Mouse (Mus musculus) gastrocnemius, postnatal 36 days (tissue): ENCODE measurements around the gene Pitpna. TPM values are rescaled to one million over a fixed set of nuclear protein-coding genes. Genes with fewer than 3 reads are reported as not detected.

ENCODE experiments used
- DNase-seq, 2 experiments: peaks; one replicate each; pipeline ENCODE4 v3.0.0; 2022
- intact Hi-C: fragments of 180-260 bp; cut with DNase I; formaldehyde crosslinking; loops from one replicate; pipeline ENCODE4 v1.15.1; 2025
- total RNA-seq, 2 experiments: library from RNA; stranded (reverse); gene quantifications; 2 replicates each; pipeline ENCODE4 v1.2.3; 2021

The Pitpna gene
- total RNA-seq, 2 experiments from 2014 or later, result 186 to 223 TPM

DNA sequence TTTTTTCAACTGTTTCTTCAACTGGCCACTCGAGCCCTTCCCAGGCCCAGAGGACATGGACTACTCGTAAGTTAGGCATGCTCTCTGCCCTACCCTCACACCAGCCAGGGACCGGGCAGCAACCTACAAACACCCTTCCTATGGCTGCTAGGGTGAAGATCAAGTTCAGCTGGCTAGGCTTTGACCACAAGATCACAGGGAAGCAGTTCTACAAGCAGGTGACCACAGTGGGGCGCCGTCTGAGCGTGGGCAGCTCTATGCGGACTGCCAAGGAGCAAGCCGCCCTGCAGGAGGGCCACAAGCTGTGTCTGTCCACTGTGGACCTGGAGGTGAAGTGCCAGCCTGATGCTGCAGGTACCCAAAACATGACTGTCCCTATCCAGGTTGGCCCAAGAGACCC is 25.1 kb upstream of the Pitpna start:
- intact Hi-C loops, result no loop called here
- no peak for DNase-seq

GRCm38 (mm10) chr11:75563851-75564548 is 23.9 kb upstream of the Pitpna start:
- intact Hi-C loops, result no loop called here
- DNase-seq, result peak; percentile 26 to 44

- DNase-seq, result peak; percentile 77 to 79
- intact Hi-C loops, result no loop called here
Observed at GRCm38 (mm10) chr11:75565849-75566248, 22.0 kb upstream of the Pitpna start.

- intact Hi-C loops, result no loop called here
Observed at GRCm38 (mm10) chr11:75566276-75567196, 21.4 kb upstream of the Pitpna start.

GRCm38 (mm10) chr11:75567346-75568114 is 20.4 kb upstream of the Pitpna start:
- intact Hi-C loops, result no loop called here
- DNase-seq, result no peak

More at GRCm38 (mm10) chr11:75566276-75567196, 21.4 kb upstream of the Pitpna start:
- no peak for DNase-seq

- DNase-seq, result no peak
- intact Hi-C loops, result no loop called here
Observed at GRCm38 (mm10) chr11:75568115-75568511, 19.8 kb upstream of the Pitpna start.

DNA sequence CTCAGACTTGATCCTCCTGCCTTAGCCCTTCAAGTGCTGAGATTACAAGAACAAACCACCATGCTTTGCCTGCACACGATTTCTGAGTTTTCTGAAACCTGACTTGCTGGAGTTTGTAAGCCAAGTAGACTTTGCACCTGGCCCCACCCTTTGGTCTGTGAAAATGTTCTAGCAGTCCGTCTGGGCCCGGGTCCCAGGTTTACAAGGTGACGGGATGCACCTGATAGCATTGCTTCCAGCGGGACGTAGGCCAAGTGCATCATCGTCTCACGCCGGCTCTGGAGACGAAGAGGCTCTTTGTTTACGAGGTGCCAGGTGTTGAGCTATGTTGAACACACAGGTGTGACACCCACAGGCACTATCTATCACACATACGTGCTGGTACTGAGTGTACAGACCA is 18.9 kb upstream of the Pitpna start:
- DNase-seq, result no peak
- intact Hi-C loops, result no loop called here

- intact Hi-C loops, result no loop called here
- peak in 1 of 2 experiments; percentile 32 for DNase-seq
Observed at GRCm38 (mm10) chr11:75570375-75571125, 17.3 kb upstream of the Pitpna start.

- DNase-seq, result peak; percentile 49 to 52
- intact Hi-C loops, result no loop called here
Observed at GRCm38 (mm10) chr11:75571126-75571990, 16.5 kb upstream of the Pitpna start.

GRCm38 (mm10) chr11:75572301-75572791 is 15.6 kb upstream of the Pitpna start:
- intact Hi-C loops, result loop anchor here (2.0 kb wide), 1 partner anchor 170 kb away; no protein-coding TSS in a partner anchor
- no peak for DNase-seq

GRCm38 (mm10) chr11:75572854-75573650 is 14.8 kb upstream of the Pitpna start:
- intact Hi-C loops, result loop anchor here (1.0 to 2.0 kb wide), 2 partner anchors 43 to 170 kb away; no protein-coding TSS in a partner anchor
- DNase-seq, result peak; percentile 91 to 94

DNA sequence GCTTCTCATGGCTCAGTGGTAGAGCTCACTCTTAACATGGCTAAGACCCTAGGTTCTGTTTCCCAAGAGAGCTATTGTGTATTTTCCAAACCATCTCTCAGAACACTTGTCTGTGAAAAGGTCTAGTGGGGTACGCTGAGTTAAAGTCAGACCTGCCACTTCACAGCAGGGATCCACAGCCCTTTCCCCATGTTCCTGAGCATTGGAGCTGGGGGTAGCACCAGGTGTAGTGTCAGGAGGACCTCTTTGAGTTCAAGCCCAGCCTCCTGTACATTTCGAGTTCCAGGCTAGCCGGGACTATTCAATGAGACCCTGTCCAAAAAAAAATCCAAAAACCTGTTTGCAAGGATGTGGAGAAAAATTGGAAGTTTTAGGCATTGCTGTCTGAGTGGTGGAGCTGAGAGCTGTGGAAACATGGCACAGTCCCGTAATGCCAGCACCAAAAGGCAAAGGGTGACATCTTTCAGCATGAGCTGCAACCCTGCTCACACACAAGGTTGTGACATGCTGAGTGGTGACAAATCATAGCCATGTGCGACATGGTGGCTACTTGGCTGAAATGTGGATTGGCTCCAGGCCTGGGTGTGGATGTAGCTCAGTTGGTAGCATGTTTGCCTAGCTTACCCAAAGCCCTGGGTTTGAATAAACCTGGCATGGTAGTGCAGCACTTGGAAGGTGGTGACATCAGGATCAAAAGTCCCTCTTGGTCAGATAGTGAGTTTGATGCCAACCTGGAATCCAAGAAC is 13.3 kb upstream of the Pitpna start:
- DNase-seq, result no peak
- intact Hi-C loops, result no loop called here

DNA sequence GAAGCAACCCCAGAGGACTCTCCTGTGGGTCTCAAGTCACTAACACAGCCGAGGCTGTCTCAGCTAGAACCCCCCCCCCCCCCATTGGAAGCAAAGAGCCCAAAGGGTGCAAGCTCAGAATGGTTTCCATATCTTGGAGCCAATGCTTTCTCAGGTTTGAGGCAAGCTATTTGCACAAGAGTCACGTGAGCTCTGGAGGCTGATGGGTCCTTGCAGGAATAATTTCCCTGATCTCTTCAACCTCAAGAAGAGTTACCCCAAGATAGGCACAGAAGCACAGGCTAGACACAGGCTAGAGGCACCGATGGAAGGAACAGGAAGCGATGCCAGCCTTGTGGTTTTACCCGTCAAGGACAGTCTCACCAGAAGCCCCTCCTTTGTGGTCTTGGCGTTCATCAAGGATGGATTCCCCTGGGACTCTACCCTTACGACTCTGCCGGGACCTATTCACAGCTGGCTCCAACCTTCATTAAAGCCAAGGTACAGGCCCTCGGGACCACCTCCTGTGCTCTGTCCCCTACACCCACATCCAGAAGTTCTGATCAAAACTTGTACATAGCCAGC is 12.3 kb upstream of the Pitpna start:
- intact Hi-C loops, result no loop called here

DNA sequence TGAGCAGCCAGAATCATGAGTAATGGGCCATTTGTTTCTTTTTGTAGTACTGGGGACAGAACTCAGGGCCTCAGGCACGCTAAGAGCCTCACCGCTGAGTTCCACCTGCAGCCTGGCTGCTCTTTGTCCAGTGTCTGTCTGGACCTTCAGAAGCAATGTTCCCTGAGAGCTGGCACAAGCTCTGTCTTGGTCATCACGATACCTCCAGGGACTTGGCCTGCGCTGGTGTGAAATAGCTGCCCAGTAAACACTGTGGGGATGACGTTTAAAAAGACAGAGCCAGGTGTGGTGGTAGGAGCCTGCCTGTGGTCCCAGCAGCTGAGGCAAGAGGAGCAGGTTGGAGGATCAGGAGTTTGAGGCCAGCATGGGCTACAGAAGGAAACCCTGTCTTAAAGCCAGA is 9.3 kb upstream of the Pitpna start:
- DNase-seq, result no peak
- intact Hi-C loops, result no loop called here

More for the DNA sequence above, 12.3 kb upstream of the Pitpna start:
- no peak for DNase-seq

DNA sequence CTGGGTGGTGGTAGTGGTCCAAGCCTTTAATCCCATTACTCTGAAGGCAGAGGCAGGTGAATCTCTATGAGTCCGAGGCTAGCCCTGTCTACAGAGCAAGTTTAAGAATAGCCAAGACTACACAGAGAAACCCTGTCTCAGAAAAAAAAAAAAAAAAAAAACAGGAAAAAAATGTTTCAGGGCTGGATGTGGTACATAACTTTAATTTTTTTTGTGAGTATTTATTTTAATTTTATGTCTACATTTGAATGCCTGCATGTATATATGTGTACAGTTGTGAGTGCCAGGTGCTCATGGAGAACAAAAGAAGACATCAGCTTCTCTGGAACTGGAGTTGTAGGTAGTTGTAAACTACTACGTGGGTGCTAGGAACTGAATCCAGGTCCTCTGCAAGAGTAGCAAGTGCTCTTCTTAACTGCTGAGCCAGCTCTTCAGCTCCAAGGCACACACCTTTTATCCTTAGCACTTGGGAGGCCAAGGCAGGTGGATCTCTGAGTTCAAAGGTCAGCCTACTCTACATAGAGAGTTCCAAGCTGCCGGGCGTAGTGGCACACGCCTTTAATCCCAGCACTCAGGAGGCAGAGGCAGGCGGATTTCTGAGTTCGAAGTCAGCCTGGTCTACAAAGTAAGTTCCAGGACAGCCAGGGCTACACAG is 6.3 kb upstream of the Pitpna start:
- intact Hi-C loops, result no loop called here
- no peak for DNase-seq

GRCm38 (mm10) chr11:75583521-75583920 is 4.4 kb upstream of the Pitpna start:
- intact Hi-C loops, result no loop called here
- DNase-seq, result no peak
